Mouse (Mus musculus) lung, embryonic 14.5 days (tissue): ENCODE measurements at regions not wholly inside any gene's neighbourhood (a gene's known extent, or its start where the extent isn't known, plus 50 kb on each side); places are given as distances from the start of the nearest gene placed in this dataset.

Experiments
- ATAC-seq: fragments of 200-750 bp; cut with Nextera tagmentation; 2 replicates; pipeline ENCODE4 v1.8.0; 2017; ENCODE audit warnings: mild to moderate bottlenecking, moderate TSS enrichment, moderate library complexity; ENCODE audit not compliant: insufficient read depth
- DNase-seq: peaks from one replicate; pipeline ENCODE4 v3.0.0-alpha.2; 2015
- H3K27ac ChIP-seq: fragments of 300-500 bp; sonication (generic); 2 replicates; pipeline ENCODE4 v1.5.1; 2014; ENCODE audit warnings: low read depth, mild to moderate bottlenecking, moderate library complexity
- H3K27me3 ChIP-seq: fragments of 300-500 bp; sonication (generic); 2 replicates; pipeline ENCODE4 v1.6.1; 2014; ENCODE audit warnings: low read length, control low read depth; ENCODE audit not compliant: insufficient read depth
- H3K36me3 ChIP-seq: fragments of 300-500 bp; sonication (generic); 2 replicates; pipeline ENCODE4 v1.6.1; 2014; ENCODE audit warnings: control low read depth; ENCODE audit not compliant: insufficient read depth
- H3K4me1 ChIP-seq: fragments of 300-500 bp; sonication (generic); 2 replicates; pipeline ENCODE4 v1.6.1; 2014; ENCODE audit warnings: antibody characterized with exemption, control low read depth; ENCODE audit not compliant: insufficient read depth
- H3K4me2 ChIP-seq: fragments of 300-500 bp; sonication (generic); 2 replicates; pipeline ENCODE4 v1.6.1; 2014; ENCODE audit warnings: mild to moderate bottlenecking
- H3K4me3 ChIP-seq: fragments of 300-500 bp; sonication (generic); 2 replicates; pipeline ENCODE4 v1.5.1; 2014; ENCODE audit warnings: low read depth, low read length
- H3K9ac ChIP-seq: fragments of 300-500 bp; sonication (generic); 2 replicates; pipeline ENCODE4 v1.6.1; 2014
- H3K9me3 ChIP-seq: fragments of 300-500 bp; sonication (generic); 2 replicates; pipeline ENCODE4 v1.6.1; 2016; ENCODE audit warnings: low read depth, low read length, control low read depth
- CTCF ChIP-seq: IDR thresholded peaks from 2 replicates; pipeline ENCODE4 v1.5.1; 2016; ENCODE audit warnings: antibody characterized with exemption, low read depth
- WGBS: fragments of 180-500 bp; shearing (Covaris S2); extraction: QIAGEN DNeasy Blood & Tissue Kit; methylation state at CpG from one replicate; pipeline ENCODE4 v1.1.7; 2014; 5-methylcytosine and 5-hydroxymethylcytosine counted together

DNA sequence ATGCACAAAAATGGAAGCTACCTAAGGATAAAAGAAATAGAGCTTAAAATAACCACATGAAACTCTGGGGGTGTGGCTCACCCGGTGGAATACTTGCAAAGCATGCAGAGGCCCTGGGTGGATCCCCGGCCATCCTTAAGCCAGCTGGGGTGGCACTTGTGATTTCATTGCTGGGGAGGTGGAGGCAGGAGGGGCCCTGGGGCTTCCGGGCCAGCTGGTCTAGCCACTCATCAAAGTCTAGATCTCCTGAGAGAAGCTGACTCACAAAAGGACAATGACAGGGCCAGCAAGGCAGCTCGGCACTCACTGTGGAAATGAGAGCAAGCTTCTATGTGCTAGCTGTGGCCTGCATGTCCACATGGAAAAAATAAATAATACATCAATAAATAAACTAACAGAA is 363.4 kb downstream of the H2al1j start:
- DNase-seq, result no peak

GRCm38 (mm10) chrX:11696565-11696964 is 368.9 kb downstream of the H2al1j start:
- H3K9ac ChIP-seq, result no peak overlapping the region
- H3K4me2 ChIP-seq, result no peak overlapping the region
- no peak overlapping the region for H3K27ac ChIP-seq
- H3K4me3 ChIP-seq, result no peak overlapping the region
- H3K27me3 ChIP-seq, result no peaks in the 10 kb centered on the region
- H3K9me3 ChIP-seq, result no peaks in the 10 kb centered on the region
- ATAC-seq, result no peak
- WGBS, result 79% methylated on average over 4 of the region's 4 CpGs
- H3K4me1 ChIP-seq, result no peaks in the 10 kb centered on the region
- no peaks in the 10 kb centered on the region for H3K36me3 ChIP-seq
- no peak for DNase-seq
- no peak for TF ChIP-seq CTCF

More for the DNA sequence above, 363.4 kb downstream of the H2al1j start:
- H3K27ac ChIP-seq, result no peak overlapping the region
- H3K36me3 ChIP-seq, result no peaks in the 10 kb centered on the region
- peak; percentile 8; the same call in 1 of the 2 replicates for ATAC-seq
- H3K4me1 ChIP-seq, result no peaks in the 10 kb centered on the region; the same call in 1 of the 2 replicates
- H3K4me2 ChIP-seq, result no peak overlapping the region
- no peaks in the 10 kb centered on the region for H3K27me3 ChIP-seq
- no peak overlapping the region for H3K4me3 ChIP-seq
- H3K9ac ChIP-seq, result no peak overlapping the region
- no peak for TF ChIP-seq CTCF
- no peaks in the 10 kb centered on the region for H3K9me3 ChIP-seq
- WGBS, result 35% methylated on average over 4 of the region's 4 CpGs

DNA sequence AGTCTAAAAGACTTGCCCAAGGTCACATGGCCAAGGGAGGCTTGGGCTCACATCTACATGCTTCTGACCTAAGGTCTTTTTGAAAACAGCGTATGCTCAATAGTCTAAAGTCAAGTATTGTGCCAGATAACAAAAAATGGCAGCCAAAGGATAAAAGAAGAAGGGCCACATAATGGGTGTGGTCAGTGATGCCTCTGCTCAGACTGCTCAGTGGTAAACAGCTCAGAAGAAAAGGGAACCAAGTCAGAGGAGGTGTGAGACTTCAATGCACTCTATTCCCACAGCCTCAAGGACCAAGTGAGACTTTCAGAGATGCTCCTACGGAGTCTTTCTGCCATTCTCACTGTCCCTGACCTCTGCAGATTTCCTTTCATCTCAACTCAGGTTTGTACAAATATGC is 373.5 kb downstream of the H2al1j start:
- no peak for TF ChIP-seq CTCF
- no peak for DNase-seq
- Histone ChIP-seq H3K9ac (no peak overlapping the region), H3K27ac (no peak overlapping the region), H3K9me3 (no peaks in the 10 kb centered on the region), H3K4me1 (no peaks in the 10 kb centered on the region), H3K4me3 (no peak overlapping the region), H3K27me3 (no peaks in the 10 kb centered on the region), H3K36me3 (no peaks in the 10 kb centered on the region), H3K4me2 (no peak overlapping the region)
- no peak for ATAC-seq
- WGBS, result 79% methylated on average over 2 of the region's 2 CpGs

DNA sequence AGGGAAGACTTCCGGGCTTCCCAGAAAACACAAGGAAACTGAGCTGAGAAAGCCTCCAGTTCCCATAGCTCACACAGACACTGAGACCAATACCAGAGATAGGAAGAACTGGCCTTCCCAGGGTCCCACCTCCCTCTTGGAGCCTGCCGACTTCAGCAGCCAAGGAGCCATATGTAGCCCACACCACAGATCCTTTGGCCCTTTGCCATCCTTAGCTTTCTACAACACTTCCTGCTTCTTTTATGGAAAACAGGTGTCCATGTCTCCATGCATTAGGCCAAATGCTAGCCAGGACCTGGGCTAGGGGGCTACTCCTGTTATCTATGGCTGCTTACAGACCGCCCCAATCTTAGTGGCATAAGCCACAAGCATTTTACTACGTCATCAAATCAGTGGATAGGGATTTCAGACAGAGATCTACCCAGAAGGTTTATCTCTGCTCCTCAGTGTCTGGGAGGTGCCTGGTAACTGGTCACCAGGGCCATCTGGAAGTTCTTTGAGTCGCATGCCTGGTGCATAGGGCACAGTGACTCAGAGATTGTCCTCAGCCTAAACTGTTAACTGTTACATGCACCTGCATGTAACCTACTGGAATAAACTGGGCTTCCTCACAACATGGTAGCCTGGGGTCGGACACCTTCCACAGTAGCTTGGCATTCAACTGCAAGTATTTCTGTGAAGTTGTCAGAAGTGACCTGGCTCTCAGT is 378.4 kb downstream of the H2al1j start:
- Histone ChIP-seq H3K9ac (no peak overlapping the region), H3K27me3 (no peaks in the 10 kb centered on the region), H3K9me3 (no peaks in the 10 kb centered on the region), H3K4me2 (no peak overlapping the region), H3K4me3 (no peak overlapping the region), H3K27ac (no peak overlapping the region), H3K36me3 (no peaks in the 10 kb centered on the region), H3K4me1 (0 out of 2 replicates have a peak, but pooled peaks cover 3% of the 10 kb centered on the region)
- no peak for TF ChIP-seq CTCF
- WGBS, result 74% methylated on average over 6 of the region's 6 CpGs
- DNase-seq (peak; percentile 17), ATAC-seq (no peak)

DNA sequence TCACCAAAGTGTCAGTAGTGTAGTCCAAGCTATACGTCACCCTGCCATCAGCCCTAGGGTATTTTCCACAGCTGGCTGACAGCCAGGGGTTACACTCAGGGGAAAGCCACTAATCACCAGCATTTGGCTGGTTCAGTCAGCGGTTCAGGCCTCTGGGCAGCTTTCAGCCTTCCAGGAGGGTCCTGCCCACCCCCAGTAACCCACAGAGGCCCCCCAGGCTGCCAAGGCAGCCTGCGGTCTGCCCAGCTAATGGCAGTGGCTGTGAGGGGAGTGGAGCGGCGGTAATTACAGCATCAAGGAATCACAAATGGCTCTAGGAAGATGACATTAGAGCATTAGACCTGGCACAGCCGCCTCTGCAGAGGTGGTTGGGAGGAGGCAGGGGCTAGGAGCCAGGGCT is 379.7 kb downstream of the H2al1j start:
- no peaks in the 10 kb centered on the region for H3K27me3 ChIP-seq
- WGBS, result 51% methylated on average over 6 of the region's 6 CpGs
- 0 out of 2 replicates have a peak, but pooled peaks have one; percentile 6 for ATAC-seq
- H3K27ac ChIP-seq, result no peak overlapping the region
- TF ChIP-seq CTCF, result no peak
- peak; percentile 28 for DNase-seq
- 0 out of 2 replicates have a peak, but pooled peaks cover 3% of the 10 kb centered on the region for H3K4me1 ChIP-seq
- no peak overlapping the region for H3K9ac ChIP-seq
- H3K9me3 ChIP-seq, result no peaks in the 10 kb centered on the region
- H3K4me2 ChIP-seq, result no peak overlapping the region
- H3K4me3 ChIP-seq, result no peak overlapping the region
- no peaks in the 10 kb centered on the region for H3K36me3 ChIP-seq

- Histone ChIP-seq H3K27ac (no peak overlapping the region), H3K27me3 (no peaks in the 10 kb centered on the region), H3K36me3 (no peaks in the 10 kb centered on the region), H3K9me3 (no peaks in the 10 kb centered on the region), H3K9ac (no peak overlapping the region), H3K4me1 (0 out of 2 replicates have a peak, but pooled peaks cover 3% of the 10 kb centered on the region), H3K4me2 (no peak overlapping the region), H3K4me3 (no peak overlapping the region)
- whole genome bisulfite sequencing, result 32% methylated on average over 6 of the region's 6 CpGs
- no peak for TF ChIP-seq CTCF
- ATAC-seq, result no peak
- DNase-seq, result no peak
These were observed 380.7 kb downstream of the H2al1j start for GRCm38 (mm10) chrX:11708325-11708724.

- no peak overlapping the region for H3K4me2 ChIP-seq
- 67% methylated on average over 4 of the region's 4 CpGs for WGBS
- no peak overlapping the region for H3K9ac ChIP-seq
- DNase-seq (no peak), ATAC-seq (no peak)
- H3K27ac ChIP-seq, result no peak overlapping the region
- no peak overlapping the region for H3K4me3 ChIP-seq
- no peaks in the 10 kb centered on the region for H3K9me3 ChIP-seq
- H3K4me1 ChIP-seq, result 0 out of 2 replicates have a peak, but pooled peaks cover 3% of the 10 kb centered on the region
- H3K36me3 ChIP-seq, result no peaks in the 10 kb centered on the region
- no peak for TF ChIP-seq CTCF
- no peaks in the 10 kb centered on the region for H3K27me3 ChIP-seq
These were observed 381.7 kb downstream of the H2al1j start for GRCm38 (mm10) chrX:11709326-11709725.
